Mouse (Mus musculus) cortical plate, adult 2 months (tissue): ENCODE data around the gene Dus3l.

ENCODE experiments used
- CTCF ChIP-seq: fragments of 200-500 bp; IDR thresholded peaks from 2 replicates; pipeline ENCODE4 v1.5.1; 2011; ENCODE audit warnings: mild to moderate bottlenecking, control low read depth, low read length; ENCODE audit not compliant: insufficient read depth; ENCODE audit errors: extremely low read depth
- POLR2A ChIP-seq: fragments of 200-500 bp; IDR thresholded peaks from 2 replicates; pipeline ENCODE4 v1.6.1; 2011; ENCODE audit warnings: mild to moderate bottlenecking, low read length, control low read depth; ENCODE audit not compliant: insufficient read depth; ENCODE audit errors: extremely low read depth

DNA sequence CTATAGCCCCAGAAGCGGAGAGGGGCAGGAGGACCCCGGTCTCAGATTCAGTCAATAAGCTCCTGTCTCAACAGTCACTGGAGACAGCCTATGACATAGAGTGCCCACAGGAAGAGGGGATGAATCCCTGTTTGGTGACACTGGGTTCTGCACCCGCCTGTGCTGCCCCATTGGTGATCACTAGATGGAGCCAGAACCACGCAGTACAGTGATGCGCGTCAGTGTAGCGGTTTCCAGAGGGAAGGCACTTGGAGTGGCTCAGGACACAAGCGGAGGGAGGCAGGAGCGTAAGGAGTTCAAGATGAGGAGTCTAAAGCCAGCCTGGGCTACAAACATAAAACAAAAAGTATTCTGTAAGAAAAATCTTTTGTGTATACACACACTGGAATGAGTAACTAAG lies 44.0 kb downstream of the Dus3l start:
- TF ChIP-seq CTCF: peak; percentile 100
- no peak for TF ChIP-seq POLR2A
